Comparison of ENCODE assay signal across 38 mouse cellular contexts in genomic region chr19:29344868-29345267, GRCm38 (mm10). TPM values are rescaled to one million over a fixed set of nuclear protein-coding genes. Genes with fewer than 3 reads are reported as not detected.
"Had no signal": no experiment of that assay in that cellular context is flagged by ENCODE, and none has a peak within 500 bp of the region (broad histone marks: within the 10 kb centered on the region; RNA-seq: fewer than 3 reads in every experiment).

No protein-coding gene starts in this region.

- H3K9me3 ChIP-seq: heart, embryonic 12.5 days; heart, embryonic 13.5 days; heart, embryonic 15.5 days; hindbrain, embryonic 10.5 days; hindbrain, embryonic 12.5 days; hindbrain, embryonic 13.5 days; hindbrain, embryonic 15.5 days; intestine, embryonic 15.5 days; kidney, embryonic 15.5 days had no signal

- H3K27ac ChIP-seq: heart, embryonic 13.5 days; heart, embryonic 15.5 days; hindbrain, embryonic 10.5 days; hindbrain, embryonic 12.5 days; hindbrain, embryonic 13.5 days; hindbrain, embryonic 14.5 days; hindbrain, embryonic 15.5 days; hindbrain, postnatal 0 days; intestine, embryonic 15.5 days; kidney, embryonic 15.5 days; kidney, postnatal 0 days; layer of hippocampus, adult 2 months; left cerebral cortex, adult 2 months had no signal

- H3K36me3 ChIP-seq: intestine, embryonic 15.5 days had no signal

- H3K4me1 ChIP-seq: heart, embryonic 12.5 days; heart, embryonic 13.5 days; heart, embryonic 15.5 days; hindbrain, embryonic 12.5 days; hindbrain, embryonic 13.5 days; hindbrain, embryonic 15.5 days; intestine, embryonic 15.5 days; kidney, embryonic 15.5 days had no signal

- H3K9ac ChIP-seq: heart, embryonic 12.5 days; heart, embryonic 13.5 days; heart, embryonic 15.5 days; hindbrain, embryonic 12.5 days; hindbrain, embryonic 13.5 days; hindbrain, embryonic 14.5 days; hindbrain, embryonic 15.5 days; intestine, embryonic 15.5 days; kidney, embryonic 15.5 days had no signal

- H3K27me3 ChIP-seq: heart, embryonic 12.5 days; heart, embryonic 13.5 days; heart, embryonic 15.5 days; hindbrain, embryonic 12.5 days; hindbrain, embryonic 13.5 days; hindbrain, embryonic 15.5 days; intestine, embryonic 15.5 days; kidney, embryonic 15.5 days had no signal

- H3K4me3 ChIP-seq: heart, embryonic 12.5 days; heart, embryonic 13.5 days; heart, embryonic 15.5 days; hindbrain, embryonic 10.5 days; hindbrain, embryonic 12.5 days; hindbrain, embryonic 13.5 days; hindbrain, embryonic 15.5 days; intestine, embryonic 15.5 days; kidney, embryonic 15.5 days; layer of hippocampus, adult 2 months; left cerebral cortex, adult 2 months had no signal

- DNase-seq: heart, postnatal 10 days; heart, postnatal 14 days; heart, postnatal 36 days; heart, postnatal 4 days; kidney, adult 11 months; kidney, adult 18-20 months; kidney, adult 2 months; kidney, adult 8-10 months; kidney, adult 9 months; kidney, postnatal 10 days; kidney, postnatal 14 days; kidney, postnatal 25 days; kidney, postnatal 36 days; kidney, postnatal 4 days; layer of hippocampus, adult 9-11 months; layer of hippocampus, postnatal 36 days had no signal

RNA-seq across cellular contexts. Expression of gene Rln1, which starts 10.4 kb away (rescaled TPM):
- total RNA-seq: heart, postnatal 10 days; heart, postnatal 14 days; heart, postnatal 25 days; heart, postnatal 36 days; hematopoietic stem cell, adult 5-6 weeks had no signal
- polyA plus RNA-seq: heart, embryonic 16.5 days; inflammation-experienced regulatory T-cells, adult 6 months; intestine, embryonic 16.5 days; intestine, postnatal 0 days; kidney, embryonic 14.5 days; large intestine, adult 2 months had no signal

RNA-seq across cellular contexts. Expression of gene Insl6, which starts 19.7 kb away (rescaled TPM):
- total RNA-seq: heart, postnatal 36 days; hindbrain, postnatal 0 days; layer of hippocampus, postnatal 36 days had no signal
